Mouse (Mus musculus) heart, postnatal 25 days (tissue): ENCODE measurements around the gene Prpf38b. TPM values are rescaled to one million over a fixed set of nuclear protein-coding genes. Genes with fewer than 3 reads are reported as not detected.

ENCODE experiments used
- DNase-seq: peaks from one replicate; pipeline ENCODE4 v3.0.0; 2022; ENCODE audit warnings: low spot score
- intact Hi-C: fragments of 180-260 bp; cut with DNase I; formaldehyde crosslinking; loops from one replicate; pipeline ENCODE4 v1.15.1; 2025
- total RNA-seq, 2 experiments: library from RNA; stranded (reverse); gene quantifications; 2 replicates each; pipeline ENCODE4 v1.2.3; 2021

Prpf38b gene
- 10 to 100 TPM; 18.8 to 20.6 TPM for total RNA-seq

DNA sequence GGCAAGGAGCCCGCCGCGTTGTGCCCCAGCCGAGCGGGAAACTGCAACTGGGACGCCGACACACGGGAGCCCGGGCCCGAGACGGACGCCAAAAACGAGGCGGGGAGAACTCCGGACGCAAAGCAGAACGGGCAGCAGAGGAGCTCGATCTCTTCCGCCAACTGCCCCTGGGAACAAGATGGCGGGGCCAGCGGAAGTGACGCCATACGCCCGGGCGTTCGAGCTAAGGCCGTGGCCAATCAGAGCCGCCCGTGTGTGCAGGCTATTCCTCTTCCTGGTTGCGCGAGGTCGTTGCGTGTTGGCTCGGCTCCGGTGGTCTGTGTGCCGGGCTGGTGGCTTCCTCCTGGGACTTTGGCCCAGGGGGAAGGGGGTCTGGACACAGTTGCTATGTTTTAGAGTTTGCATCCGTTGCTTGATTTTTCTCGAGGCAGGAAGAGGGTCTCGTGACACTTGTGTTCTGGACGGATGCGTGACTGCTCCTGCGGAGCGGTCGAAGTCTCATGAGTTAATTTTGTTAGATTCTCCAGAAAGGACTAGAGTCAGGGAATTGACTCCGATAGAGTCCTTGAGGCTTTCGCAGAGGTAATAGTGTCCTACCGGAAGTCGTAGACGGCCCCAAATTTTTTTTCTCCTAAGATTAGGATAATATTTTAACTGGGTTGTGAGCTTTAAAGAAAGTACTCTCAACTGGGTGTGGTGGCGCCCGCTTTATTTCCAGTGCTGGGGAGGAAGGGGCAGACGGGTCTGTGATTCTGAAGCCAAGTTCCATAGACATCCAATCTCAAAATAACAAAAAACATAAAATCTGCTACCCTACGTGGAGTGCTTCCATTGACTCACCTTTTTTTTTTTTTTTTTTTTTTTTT lies at the start of gene Prpf38b:
Gene Prpf38b, minus strand, starts transcription at position 180 of the 866 bp plus-strand sequence.
- DNase-seq = peak; percentile 91
- intact Hi-C loops = loop anchor here (5.0 kb wide), 1 partner anchor 151 kb away; no protein-coding TSS in a partner anchor

DNA sequence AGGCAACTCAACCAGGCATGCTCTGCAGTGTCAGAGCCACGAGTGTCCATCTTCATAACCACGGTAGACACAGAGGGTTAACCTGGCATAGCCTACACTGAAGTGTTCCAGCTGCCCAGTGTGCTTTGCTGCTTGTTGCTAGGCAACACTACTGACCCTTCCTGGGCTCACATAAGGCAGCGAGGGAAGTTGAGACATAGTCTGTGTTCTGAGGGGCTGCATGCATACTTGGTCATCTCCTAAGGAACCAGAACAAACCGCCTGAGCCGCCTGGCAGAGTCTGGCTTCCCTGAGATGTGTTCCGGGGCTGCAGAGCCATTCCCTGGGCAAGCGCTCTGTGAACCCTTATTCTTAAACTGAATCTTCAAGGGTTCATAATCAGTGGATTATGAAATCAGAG lies 49.7 kb upstream of the Prpf38b start:
- intact Hi-C loops = no loop called here
- no peak for DNase-seq

DNA sequence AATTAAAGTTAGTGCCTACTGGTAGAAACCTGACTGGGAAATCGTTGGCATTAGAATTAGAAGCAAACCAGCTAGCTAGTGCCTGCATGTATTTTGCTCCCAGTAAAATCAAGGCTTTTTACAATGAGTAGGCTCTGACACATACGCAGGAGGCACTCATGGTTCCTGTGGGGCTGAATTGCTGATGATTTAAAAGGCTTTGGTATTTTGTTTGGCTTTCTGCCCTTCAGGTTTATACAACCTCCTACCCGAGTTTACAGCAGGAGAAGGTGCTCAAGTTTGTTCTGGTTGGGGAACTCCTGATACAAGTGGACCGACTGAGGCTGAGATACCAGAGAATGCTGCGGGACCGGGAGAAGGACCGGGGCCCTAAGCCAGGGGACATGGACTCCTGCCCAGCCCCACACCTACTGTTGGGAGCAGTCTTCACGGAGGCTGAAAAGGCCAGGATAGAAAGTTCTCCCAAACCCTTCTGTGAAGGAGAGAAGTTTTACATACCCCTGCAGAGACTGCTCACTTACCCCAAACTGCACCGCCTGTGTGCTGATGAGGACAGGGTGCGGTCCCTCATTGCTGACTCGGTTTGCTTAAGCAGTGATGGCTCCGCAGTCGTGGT lies 48.3 kb upstream of the Prpf38b start:
- intact Hi-C loops = no loop called here
- no peak for DNase-seq

DNA sequence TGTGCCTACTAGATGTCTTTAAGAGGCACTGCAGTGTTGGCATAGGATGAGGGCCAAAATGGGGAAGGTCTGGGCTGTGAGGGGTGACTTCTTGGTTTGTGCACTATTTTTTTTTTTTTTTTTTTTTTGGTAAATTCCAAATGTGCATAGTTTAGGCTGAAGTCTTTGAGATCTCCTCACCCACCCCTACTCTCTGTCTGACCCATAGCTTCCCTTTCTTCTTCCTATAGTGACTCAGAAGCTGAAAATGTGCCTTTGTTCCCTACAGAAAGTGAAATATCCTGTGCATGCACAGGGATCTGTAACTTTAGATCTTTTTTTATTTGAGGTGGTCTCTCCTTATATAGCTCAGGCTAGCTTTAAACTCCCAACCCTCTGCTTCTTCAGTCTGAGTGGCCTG lies 46.4 kb upstream of the Prpf38b start:
- intact Hi-C loops = no loop called here
- no peak for DNase-seq

DNA sequence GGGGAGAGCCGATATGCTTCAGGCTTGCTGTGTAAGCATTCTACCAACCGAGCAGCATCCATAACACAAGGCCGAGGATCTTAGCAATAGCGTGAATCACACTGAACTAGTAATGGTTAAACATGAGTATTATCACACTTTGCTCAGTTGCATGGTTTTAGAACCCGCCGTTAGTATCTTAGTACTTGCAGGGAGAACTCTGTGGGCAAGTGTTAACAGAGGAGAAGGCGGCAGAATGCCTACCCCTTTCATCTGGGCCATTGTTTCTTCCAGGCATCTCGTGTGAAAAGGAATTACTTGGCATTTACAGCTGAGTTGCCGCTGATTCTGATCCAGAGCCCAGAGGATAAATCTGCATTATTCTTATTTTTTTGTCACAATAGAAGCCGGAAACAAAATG lies 29.5 kb upstream of the Prpf38b start:
- intact Hi-C loops = no loop called here
- DNase-seq = no peak

DNA sequence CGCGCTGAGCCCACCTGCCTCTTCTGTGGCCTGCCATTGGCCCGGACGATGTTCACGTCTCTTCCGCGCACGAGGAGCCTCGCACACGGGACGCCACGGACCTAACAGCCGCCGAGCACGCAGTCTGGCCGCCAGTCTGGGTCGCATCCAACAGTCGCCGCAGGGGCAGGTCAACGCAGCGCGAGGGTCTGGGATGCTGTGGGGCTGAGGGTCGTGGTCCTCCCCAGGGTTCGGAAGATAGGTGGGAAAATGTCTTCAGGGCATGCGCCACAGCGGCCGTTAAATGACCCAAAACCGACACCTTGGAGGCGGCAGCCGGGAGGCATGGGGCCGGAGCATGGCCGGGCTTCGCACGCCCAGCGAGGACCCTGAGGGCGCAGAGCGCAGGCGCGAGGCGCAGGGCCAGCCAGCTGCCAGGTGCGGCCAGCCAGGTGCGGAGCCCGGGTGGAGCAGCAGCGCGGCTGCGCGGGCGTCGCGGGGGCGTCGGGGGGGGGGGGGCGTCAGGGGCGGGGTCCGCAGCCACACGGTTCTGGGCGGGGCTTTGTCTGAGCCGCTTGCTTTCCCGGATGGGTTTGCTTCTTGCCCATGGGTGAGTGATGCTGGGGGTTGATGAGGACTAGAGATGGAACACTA lies 28.6 kb upstream of the Prpf38b start, which contains the start of gene Gm9857:
Gene Gm9857, minus strand, starts transcription at position 445 of the 633 bp plus-strand sequence.
- intact Hi-C loops = no loop called here
- no peak for DNase-seq

DNA sequence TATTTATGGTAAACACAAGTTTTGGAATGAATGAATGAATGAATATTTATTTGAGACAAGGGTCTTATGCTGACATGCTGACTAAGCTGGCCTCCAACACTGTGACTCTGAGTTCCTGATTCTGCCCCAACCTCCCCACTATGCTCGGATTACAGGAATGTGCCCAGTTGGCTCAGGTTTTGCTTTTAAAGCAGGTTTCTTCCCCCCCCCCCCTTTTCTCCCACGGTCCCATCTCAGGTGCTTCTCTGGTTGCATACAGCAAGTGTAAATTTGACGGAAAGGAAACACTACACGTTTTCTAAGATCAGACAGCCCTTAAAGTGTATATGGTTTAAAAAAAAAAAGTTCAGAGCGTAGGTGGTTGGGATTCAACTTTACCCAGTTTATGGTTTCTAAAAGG lies 28.0 kb upstream of the Prpf38b start, which contains the start of gene Henmt1:
Gene Henmt1, plus strand, starts transcription at position 301 of the 400 bp plus-strand sequence.
- DNase-seq = no peak
- intact Hi-C loops = no loop called here

DNA sequence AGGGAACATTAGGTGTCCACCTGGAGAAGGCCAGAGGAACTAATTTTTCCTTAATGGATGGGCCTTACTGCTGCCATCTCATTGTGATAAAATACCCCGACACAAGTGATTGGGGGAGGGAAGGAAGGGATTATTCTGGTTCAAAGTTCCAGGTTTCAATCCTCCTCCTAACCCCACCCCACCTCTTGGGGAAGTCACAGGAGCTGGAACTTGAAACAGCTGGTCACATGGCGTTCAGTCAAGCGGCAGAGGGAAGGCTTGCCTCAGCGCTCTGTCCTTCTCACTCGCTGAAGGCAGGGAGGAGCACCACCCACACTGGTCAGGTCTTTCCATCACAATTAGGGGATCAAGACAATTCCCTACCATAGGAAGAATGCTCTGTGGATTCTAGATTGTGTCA lies 27.2 kb upstream of the Prpf38b start:
- intact Hi-C loops = no loop called here
- DNase-seq = no peak

DNA sequence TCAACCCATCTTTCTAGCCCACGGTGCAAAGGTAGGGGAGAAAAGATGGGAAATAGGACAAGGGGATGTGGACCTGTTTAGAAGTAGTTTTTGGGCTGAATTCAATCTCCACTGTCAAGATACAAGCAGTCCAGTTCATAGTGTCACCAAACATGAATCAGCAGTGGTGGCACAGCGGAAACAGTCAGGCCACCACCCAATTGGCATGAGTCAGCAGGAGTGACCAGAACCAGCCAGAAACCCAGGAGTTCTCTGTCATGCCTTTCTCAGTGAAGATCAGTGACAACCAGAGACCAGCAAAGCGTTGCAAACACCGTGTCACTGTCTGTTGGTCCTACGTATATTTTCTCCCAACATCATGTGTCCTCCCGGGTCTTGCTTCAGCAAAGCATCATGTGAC lies 22.0 kb upstream of the Prpf38b start:
- intact Hi-C loops = no loop called here

DNA sequence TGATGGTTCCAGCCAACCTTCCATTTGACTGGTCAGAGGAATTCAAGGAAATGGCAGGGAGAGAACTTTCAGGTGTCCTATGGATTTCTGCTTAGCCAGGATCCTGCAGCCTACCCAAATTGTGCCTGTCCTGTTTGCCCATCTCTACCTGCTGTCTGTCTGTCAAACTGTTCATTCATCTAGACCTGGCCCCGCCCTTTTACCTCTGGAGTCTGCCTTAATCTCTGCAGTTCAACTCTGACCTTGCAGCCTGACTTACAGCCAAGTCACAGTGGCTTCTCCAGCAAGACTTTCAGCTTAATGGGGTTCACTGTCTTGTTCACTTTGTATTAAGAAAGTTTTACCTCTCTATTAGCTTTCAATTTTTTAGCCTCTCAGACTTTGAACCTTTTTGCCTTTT lies 14.8 kb upstream of the Prpf38b start:
- intact Hi-C loops = no loop called here

More for the DNA sequence above, 22.0 kb upstream of the Prpf38b start:
- no peak for DNase-seq

DNA sequence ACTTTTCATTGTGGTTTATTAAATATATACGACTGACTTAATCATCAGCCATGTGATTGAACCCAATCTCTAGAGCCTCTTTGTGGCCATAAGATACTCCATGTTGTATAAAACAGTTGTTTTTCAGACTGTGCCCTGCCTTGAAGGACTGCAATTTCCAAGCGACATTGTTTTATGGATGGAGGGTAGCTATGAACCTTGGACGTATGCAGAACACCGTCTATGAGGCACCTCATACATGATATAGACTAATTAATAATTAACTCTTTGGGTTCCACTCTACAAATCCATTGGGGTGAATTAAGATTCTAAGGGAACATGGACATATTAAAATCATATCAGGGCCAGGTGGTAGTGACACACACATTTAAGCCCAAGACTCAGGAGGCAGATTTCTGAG lies 14.2 kb upstream of the Prpf38b start:
- DNase-seq = no peak
- intact Hi-C loops = no loop called here

More for the DNA sequence above, 14.8 kb upstream of the Prpf38b start:
- no peak for DNase-seq

DNA sequence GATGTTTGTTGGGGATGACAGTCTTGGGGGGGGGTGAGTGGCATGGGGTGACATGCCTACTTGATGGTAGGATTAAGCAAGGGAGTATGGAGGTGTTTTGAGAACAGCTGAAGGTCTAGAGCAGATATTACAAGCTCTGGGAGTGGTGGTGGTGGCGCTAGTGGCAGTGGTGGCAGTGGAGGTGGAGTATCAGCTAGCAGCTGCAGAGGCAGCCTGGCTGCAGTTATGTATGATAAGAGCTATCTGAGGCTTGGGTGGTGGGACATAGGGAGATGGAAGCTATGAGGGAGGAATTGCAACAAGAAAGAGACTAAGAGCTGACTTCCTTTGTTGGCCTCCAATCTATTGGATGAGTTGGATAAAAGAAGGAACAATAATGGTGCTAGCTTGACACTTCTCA lies 10.3 kb upstream of the Prpf38b start:
- DNase-seq = no peak
- intact Hi-C loops = no loop called here

DNA sequence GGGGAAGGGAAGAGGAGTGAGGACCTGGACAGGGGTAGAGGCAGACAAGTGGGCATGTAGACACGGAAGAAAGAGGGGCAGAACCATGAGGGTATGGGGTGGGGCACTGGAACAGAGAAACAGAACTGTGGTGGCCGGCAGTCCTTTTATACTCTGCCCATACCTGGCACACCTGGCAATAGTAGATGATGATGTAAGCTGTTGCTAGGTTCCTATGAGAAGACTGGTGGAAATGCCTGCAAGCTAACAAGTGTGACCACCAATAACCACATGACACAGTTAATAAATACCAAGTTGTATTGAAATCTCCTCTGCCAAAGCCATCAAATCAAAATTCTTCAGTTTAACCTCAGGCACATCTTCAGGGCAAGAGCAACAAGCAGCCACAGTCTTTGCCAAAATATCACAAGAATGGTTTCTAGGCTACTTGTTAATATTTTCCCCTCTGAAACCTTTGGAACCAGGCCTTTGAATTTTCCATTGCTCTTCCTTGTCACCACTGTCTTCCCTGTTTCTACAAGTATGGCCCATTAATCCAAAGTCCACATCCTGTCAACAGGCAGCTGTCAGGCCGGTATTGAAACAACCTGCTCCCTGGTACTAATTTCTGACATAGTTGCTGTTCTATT lies 9.0 kb upstream of the Prpf38b start:
- intact Hi-C loops = no loop called here
- no peak for DNase-seq

DNA sequence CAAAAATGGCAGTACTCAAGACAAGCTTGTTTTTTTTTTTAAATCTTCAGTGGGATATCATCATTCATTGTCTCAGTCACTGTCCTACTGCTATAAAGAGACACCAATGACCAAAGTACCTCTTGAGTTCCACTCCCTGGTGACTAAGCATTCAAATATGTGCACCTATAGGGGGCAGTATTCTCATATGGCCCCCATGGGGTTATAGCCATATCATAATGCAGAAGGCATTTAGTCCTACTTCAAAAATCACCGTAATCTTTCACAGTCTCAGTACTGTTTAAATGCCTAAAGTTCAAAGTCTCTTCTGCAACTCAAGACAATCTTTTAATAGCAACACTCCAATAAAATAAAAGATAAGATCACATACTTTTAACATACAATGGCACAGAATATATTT lies 7.3 kb upstream of the Prpf38b start:
- intact Hi-C loops = no loop called here
- no peak for DNase-seq

DNA sequence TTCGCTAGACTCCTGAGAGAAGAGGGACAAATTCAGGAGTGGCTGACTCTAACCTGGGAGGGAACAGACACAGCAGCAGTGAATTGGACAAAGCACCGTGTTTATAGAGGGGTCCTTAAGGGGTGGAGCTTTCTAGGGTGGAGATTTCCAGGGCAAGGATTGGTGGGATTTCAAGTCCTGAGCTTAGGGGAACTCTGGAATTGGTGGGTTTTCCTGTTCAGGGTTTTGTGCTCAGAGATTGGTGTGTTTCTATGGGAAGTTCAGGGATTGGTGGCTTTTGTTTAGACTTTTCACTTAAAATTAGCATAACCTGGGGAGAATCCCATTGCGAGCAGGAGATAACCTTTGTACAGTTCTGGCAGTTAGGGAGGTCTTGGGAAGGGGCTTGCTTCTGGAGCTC lies 6.5 kb upstream of the Prpf38b start:
- DNase-seq = no peak
- intact Hi-C loops = no loop called here

DNA sequence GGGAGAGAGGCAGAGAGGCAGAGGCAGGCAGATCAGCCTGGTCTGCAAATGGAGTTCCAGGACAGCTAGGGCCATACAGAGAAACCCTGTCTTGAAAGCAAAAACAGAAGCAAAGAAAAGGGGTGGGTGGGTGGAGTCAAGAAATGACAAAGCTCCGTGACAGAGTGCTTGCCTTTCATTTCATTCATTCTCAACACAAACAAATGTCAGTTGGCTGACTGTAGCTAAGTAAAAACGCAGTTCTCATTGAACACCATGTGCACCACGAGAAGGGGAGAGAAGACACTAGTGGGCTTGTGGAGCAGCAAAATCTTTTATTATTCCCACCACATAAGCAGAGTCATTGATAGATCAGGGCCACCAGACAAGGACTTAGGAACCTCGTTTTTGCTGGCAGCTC lies 5.3 kb upstream of the Prpf38b start:
- no peak for DNase-seq
- intact Hi-C loops = no loop called here

DNA sequence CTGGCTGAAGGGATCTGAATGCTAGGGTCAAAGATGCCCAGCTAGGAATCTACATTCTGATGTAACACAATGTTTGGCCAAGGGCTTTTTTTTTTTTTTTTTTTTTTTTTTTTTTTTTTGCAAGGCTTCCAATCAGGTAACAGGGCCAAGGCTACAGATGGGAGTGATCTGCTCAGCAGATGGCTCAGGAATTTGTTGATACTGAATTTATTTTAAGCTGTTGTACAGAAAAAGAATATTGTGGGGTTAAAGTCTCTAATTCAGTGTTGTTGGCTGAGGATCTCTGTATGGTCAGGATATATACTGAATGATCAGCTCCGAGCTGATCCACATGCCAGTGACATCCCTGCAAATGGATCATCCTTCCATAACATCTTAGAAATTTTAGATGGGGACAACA lies 4.5 kb upstream of the Prpf38b start:
- intact Hi-C loops = no loop called here
- DNase-seq = no peak

DNA sequence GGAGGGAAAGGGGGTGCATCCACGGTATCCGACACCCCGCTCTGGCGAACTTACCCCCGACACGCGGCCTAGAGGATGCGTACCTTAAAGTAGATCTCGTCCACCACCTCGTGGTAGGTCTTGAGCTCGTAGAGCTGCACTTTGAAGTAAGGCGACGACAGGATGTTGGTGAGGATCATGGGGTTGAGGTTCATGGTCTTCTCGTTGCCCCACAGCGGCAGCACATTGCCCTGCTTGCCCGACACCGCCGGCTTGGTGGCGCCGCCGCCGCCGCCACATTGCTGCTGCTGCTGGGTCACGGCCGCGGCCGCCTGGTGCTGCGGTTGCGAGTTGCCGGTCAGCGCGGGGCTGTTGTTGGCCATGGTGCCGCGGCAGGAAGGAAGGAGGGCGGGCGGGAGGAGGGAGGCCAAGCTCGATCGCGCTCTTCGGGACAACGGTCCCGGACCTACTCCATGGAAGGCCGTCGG lies 413 bp downstream of the Prpf38b start:
- intact Hi-C loops = loop anchor here (5.0 kb wide), 1 partner anchor 151 kb away; no protein-coding TSS in a partner anchor
- peak; percentile 37 for DNase-seq

DNA sequence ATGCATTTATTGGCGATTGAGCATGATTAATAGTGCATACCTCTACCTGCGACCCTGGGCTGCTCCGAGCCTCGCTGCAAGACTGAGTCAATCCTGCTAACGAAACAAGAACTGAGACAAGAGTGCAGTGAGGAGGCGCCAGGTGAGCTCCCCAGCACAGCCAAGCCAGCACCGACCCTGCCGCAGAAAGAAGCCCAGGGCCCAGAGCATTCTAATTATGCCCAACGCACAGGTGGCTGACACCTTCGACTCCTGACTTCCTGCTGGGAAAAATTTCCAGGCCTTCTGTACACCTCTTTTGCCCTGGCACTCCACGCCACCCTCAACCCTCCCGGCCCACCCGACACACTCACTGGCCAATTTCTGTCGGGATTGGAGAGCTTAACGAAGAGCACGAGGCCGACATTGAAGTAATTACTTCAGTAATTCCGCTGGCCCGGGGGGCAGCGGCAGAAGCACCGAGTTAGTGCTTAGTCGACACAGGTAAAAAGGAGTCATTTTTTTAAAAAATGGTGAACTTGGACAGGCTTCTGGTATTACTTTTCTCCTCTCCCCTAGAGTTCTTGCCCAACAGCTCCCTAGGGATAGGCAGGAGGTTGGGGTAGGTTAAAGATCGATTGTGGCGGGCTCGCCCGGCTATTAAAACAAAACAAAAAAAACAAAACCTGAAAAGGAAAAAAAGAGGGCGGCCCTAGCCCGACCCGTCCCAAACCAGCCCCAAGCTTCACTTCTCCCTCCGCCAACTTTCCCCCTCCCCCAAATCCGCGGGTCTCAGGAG lies 1.0 kb downstream of the Prpf38b start:
- DNase-seq = no peak
- intact Hi-C loops = loop anchor here (5.0 kb wide), 1 partner anchor 152 kb away; no protein-coding TSS in a partner anchor
